Mouse (Mus musculus): ENCODE results near the gene Kcnn3.

DNA sequence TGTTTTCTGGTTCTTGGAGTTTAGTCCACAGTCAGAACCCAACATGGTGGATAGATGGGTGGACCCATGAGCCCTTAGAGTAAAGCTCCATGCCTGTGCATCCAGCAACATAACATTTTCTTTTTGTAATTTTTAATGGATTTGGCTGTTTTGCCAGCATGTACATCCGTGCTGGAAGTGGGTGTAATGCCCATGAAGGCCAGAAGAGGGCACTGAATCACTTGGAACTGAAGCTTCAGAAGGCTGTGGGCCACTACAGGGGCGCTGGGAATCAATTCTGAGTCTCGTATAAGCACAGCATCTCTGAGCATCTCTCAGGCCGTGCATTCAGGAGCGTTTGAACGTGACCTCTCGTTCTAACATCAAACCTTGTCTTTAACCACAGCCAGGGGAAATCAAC is 79.0 kb downstream of the Kcnn3 start:
- TF ChIP-seq EP300 (IDR thresholded peaks at IDR 0.05; ENCODE audit: low read depth) (no peak), CTCF (IDR thresholded peaks at IDR 0.05; ENCODE audit: low read depth) (peak; percentile 55)
